Mouse (Mus musculus) lung, postnatal 10 days (tissue): ENCODE results near the gene Arhgdib.

ENCODE experiments used
- DNase-seq: peaks from one replicate; pipeline ENCODE4 v3.0.0; 2021

The Arhgdib gene

GRCm38 (mm10) chr6:136947716-136948115 is 6.0 kb upstream of the Arhgdib start:
- DNase-seq = no peak

DNA sequence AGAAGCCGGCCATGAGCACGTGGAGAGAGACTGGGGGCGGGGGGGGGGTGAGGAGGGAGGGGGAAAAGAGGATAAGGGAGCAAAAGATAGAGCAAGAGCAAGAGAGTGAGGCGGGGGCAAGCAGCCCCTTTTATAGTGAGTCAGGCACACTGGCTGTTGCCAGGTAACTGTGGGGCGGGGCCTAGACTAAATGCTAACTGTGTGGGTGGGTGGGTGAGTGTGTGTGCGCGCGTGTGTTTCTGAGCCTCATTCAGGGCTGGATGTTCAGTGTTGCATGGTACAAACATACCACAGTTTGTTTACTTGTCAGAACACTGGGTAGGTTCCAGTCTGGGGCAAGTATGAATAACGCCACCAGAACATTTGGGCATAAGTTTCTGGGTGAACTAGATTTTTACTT is 5.2 kb upstream of the Arhgdib start:
- DNase-seq = peak; percentile 21

GRCm38 (mm10) chr6:136946241-136946640 is 4.5 kb upstream of the Arhgdib start:
- DNase-seq = no peak

DNA sequence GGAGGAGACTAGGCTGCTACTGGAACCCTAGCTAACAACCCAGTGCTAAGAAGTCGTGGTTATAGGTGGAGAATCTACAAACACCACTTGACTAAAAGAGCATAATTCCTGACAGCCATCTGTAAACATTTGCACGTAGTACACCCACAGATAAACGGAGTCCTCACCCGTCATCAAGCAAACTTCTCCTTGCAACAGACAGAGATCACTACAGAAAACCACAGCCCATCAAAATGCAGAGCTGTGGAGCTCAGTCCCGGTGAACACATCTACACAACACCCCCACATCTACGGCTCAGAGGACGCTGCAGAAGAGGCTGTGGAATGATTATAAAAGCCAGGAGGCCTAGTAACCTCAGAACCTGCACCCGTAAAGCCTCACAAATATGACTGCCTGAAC is 2.8 kb upstream of the Arhgdib start:
- DNase-seq = no peak

- no peak for DNase-seq
Measured at GRCm38 (mm10) chr6:136943392-136943791, 1.7 kb upstream of the Arhgdib start.

DNA sequence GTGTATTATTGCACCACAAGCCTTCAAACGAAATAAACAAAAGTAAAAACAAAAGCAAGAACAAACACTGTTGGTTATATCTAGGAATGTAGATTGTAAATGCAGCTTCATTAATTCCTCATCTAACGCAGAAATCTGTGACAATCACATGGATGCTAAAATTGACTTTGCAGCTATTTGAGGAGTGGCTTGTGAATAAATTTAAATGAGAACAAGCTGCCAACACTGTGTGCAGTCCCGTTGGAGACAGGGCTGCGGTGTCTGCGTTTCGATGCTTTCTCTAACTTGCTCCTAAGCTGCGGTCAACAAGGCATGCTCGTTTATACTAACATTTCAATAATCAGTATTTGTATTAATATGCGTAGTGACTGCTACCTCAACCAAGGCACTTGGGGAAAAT is 581 bp upstream of the Arhgdib start:
- no peak for DNase-seq

GRCm38 (mm10) chr6:136940188-136940960 is 1.3 kb downstream of the Arhgdib start:
- DNase-seq = peak; percentile 28

DNA sequence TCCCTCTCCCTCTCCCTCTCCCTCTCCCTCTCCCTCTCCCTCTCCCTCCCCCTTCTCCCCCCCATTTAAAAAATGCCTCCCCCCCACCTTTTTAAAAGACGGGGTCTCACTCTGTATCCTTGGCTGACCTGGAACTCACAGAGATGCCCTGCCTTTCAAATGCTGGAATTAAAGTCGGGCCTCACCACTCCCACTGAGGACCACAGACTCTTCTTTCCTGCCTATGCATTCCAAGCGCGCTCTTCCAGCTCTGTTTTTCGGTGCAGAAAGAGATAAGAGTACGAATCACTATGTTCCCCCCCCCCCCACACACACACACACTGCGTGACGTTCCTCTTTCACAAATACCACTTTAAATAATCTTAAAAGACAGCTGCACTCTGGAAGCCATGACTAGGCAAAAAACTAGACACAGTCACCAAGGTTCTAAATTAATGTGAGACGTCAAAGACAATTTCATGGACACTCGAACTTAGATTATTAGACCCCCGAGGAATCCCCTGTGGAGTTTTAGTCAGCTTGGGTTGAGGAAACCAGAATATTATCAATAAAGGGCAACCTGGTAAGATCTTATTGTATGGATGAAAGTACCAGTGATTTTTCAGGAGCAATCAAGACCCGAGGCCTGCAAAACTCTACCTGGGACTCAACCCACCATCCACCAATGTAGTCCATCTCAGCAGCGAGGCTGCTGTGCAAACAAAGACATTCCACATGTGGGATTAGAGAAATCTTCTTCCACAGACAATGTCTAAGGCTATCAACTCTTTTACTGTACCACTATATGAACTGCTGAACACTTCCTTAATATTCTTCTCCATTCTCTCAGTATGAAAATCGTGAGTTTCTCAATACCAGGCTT is 2.1 kb downstream of the Arhgdib start:
- no peak for DNase-seq

DNA sequence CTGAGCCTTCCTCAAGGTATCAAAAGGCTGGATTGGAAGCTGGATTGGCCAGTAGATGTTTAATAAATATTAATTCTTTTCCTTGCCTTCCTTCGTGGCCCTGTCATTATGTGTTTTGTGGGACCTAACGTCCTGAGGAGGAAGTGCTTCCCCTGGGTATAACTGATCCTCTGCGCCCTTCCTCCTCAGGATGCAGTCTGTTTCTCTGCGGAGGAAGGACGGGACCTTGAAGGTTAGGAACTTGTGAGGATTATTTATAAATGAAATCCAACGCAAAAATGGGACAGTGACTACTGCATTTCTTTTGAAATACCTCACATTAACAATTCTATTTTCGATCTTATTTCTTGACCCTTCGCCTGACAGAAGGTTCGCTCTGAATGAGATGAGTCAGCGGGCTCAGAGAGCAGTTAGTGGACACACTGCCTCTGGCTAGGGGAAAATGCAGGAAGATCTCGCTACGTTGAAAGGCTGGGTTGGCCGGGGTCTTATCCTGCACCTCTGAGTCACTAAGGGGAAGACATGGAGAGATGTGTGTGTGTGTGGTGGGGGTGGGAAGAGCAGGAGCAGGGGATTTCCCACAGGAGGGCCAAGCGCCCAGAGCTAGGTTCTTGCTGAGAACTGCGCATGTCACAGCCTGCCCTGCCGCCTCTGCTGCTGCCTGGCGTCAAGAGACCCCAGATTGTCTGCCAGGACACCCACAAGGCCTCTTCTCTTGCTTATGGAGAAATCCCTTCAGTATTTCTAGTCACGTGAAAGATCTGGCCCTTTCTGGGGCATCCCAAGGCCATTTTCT is 3.2 kb downstream of the Arhgdib start:
- no peak for DNase-seq

- no peak for DNase-seq
Measured at GRCm38 (mm10) chr6:136937117-136937516, 4.6 kb downstream of the Arhgdib start.

DNA sequence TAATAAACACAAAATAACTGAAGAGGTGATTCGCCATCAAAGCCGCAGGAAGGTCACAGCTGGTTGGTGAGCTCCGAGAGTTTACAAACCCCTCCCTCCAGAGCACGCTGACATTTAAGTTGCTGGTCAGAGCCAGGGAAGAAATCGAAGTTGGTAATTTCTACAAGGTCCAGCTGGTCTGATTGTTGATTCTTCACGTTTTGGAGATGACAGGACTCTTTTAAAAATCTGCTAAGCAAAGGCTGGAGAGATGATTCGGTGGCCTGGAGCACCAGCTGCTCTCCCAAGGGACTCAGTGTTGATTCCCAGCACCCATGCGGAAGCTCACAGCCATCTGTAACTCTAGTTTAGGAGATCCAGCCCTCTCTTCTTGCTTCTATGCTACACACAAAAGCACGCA is 5.3 kb downstream of the Arhgdib start:
- DNase-seq = no peak

GRCm38 (mm10) chr6:136935233-136935632 is 6.5 kb downstream of the Arhgdib start:
- DNase-seq = no peak

- no peak for DNase-seq
Measured at GRCm38 (mm10) chr6:136934068-136934467, 7.6 kb downstream of the Arhgdib start.

DNA sequence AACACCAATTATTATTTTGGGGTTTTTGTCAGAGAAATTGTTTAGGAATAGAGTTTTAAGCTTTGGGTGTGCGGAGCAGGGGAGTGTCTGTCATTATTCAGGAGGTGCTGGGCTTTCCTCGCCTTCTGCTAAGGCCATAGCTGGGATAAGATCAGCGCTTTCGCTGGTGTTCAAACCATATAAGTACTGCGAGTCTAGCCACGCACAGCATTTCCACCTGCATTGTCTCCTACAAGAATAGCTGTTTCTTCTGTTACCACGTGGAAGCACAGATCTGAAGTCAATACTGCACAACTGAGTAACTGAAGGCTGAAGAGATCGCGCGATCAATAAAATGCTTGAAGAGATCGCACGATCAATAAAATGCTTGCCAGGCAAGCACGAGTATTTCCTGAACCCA is 10.5 kb downstream of the Arhgdib start:
- DNase-seq = no peak

DNA sequence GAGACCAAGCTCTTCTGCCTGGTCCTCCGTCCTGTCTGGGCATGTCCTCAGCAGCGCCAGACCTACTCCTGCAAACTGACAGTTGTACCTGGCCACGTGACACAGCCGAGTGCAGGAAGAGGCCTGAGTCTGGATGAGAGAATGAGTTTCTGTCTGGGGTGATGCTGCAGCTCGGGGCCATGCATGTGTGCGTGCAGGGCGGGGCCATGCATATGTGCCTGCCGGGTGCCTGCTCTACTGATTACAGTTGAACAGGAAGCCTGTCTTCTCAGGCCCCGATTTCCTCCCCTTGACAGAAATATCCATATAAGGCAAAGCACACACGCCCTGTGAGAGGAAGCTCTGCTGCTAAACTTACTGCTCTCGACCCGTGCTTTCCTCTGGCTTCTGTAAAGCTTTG is 11.0 kb downstream of the Arhgdib start:
- DNase-seq = peak; percentile 65

GRCm38 (mm10) chr6:136927626-136928025 is 14.1 kb downstream of the Arhgdib start:
- no peak for DNase-seq

GRCm38 (mm10) chr6:136925049-136925448 is 16.6 kb downstream of the Arhgdib start:
- no peak for DNase-seq

DNA sequence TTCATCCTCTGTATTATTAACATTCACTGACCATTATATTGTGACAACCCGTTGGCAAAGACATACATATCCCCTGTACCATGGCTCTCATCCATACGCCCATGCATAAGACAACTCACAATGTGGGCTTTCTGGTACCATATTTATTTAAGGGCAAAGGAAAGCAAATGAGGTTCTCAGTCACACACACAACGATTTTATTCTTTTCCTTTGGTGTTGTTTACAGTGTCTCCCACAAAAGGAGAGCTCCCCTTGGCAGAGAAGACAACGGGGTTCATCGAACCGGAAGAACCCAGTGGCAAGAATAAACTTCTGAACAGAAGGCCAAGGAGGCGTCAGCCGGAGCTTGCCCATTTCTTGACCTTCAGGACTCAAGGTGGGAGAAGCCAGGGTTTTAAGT is 18.2 kb downstream of the Arhgdib start, which contains the start of gene Pde6h:
Pde6h (plus strand) TSS at position 301 of the 400 bp plus-strand sequence.
- DNase-seq = no peak

GRCm38 (mm10) chr6:136922871-136923270 is 18.8 kb downstream of the Arhgdib start:
- no peak for DNase-seq

DNA sequence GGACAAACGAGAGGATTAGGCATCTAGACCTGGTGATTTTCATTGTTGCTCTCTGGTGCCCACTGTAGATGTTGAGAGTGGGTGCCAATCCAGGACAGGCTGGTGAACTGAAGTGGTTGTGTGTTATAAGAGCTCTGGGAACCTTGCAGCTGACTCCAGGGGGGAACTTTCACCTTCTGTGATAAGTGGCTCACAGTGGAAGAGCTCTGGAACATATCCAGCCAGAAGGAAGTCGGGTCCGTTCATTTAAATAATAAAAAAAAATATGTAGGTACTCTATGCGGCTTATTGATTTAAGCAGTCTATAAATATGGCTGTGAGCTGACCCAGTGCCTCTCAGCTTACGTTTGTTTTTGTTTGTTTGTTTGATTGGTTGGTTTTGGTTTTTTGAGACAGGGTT is 19.6 kb downstream of the Arhgdib start, which contains the start of gene Erp27:
Erp27 (minus strand) TSS at position 101 of the 400 bp plus-strand sequence.
- DNase-seq = no peak

GRCm38 (mm10) chr6:136921601-136922000 is 20.1 kb downstream of the Arhgdib start:
- DNase-seq = no peak

- DNase-seq = peak; percentile 90
Measured at GRCm38 (mm10) chr6:136920320-136921257, 21.1 kb downstream of the Arhgdib start.
